Mouse (Mus musculus) midbrain, embryonic 11.5 days (tissue): Measurements from ENCODE around the gene Prrg2. TPM values are rescaled to one million over a fixed set of nuclear protein-coding genes. Genes with fewer than 3 reads are reported as not detected.

Experiments used
- ATAC-seq: fragments of 200-750 bp; cut with Nextera tagmentation; 2 replicates; pipeline ENCODE4 v1.8.0; 2017; ENCODE audit warnings: moderate TSS enrichment, moderate library complexity; ENCODE audit not compliant: low FRiP score
- DNase-seq: peaks from one replicate; pipeline ENCODE4 v3.0.0; 2015; ENCODE audit warnings: low spot score; ENCODE audit errors: missing footprints
- H3K27ac ChIP-seq: fragments of 300-500 bp; sonication (generic); 2 replicates; pipeline ENCODE4 v1.5.1; 2014; ENCODE audit warnings: low read depth, low read length
- H3K27me3 ChIP-seq: fragments of 300-500 bp; sonication (generic); 2 replicates; pipeline ENCODE4 v1.6.1; 2014; ENCODE audit warnings: mild to moderate bottlenecking, low read length, moderate library complexity, mixed read lengths; ENCODE audit not compliant: control insufficient read depth, insufficient read depth
- H3K36me3 ChIP-seq: fragments of 300-500 bp; sonication (generic); 2 replicates; pipeline ENCODE4 v1.6.1; 2014; ENCODE audit warnings: mild to moderate bottlenecking, low read length, moderate library complexity, mixed read lengths; ENCODE audit not compliant: control insufficient read depth, insufficient read depth
- H3K4me1 ChIP-seq: fragments of 300-500 bp; sonication (generic); 2 replicates; pipeline ENCODE4 v1.6.1; 2014; ENCODE audit warnings: low read length; ENCODE audit not compliant: control insufficient read depth, insufficient read depth
- H3K4me2 ChIP-seq: fragments of 300-500 bp; sonication (generic); 2 replicates; pipeline ENCODE4 v1.6.1; 2014; ENCODE audit warnings: mild to moderate bottlenecking, moderate library complexity
- H3K4me3 ChIP-seq: fragments of 300-500 bp; sonication (generic); 2 replicates; pipeline ENCODE4 v1.5.1; 2014; ENCODE audit warnings: low read depth, low read length
- H3K9ac ChIP-seq: fragments of 300-500 bp; sonication (generic); 2 replicates; pipeline ENCODE4 v1.6.1; 2014; ENCODE audit warnings: low read length
- H3K9me3 ChIP-seq: fragments of 300-500 bp; sonication (generic); 2 replicates; pipeline ENCODE4 v1.6.1; 2016; ENCODE audit warnings: low read length; ENCODE audit not compliant: control insufficient read depth
- WGBS: fragments of 180-500 bp; shearing (Covaris S2); extraction: QIAGEN DNeasy Blood & Tissue Kit; methylation state at CpG from one replicate; pipeline ENCODE4 v1.1.7; 2014; 5-methylcytosine and 5-hydroxymethylcytosine counted together
- polyA plus RNA-seq: library from polyadenylated mRNA; unstranded; fragments of >200 nt; fragmentation: Nextera tagmentation; extraction: Ambion mirVana; gene quantifications from 2 replicates; pipeline ENCODE4 v1.2.1, GENCODE M21; 2014

The Prrg2 gene
- polyA plus RNA-seq, 1 experiment from 2014 or later, result 13.5 TPM

DNA sequence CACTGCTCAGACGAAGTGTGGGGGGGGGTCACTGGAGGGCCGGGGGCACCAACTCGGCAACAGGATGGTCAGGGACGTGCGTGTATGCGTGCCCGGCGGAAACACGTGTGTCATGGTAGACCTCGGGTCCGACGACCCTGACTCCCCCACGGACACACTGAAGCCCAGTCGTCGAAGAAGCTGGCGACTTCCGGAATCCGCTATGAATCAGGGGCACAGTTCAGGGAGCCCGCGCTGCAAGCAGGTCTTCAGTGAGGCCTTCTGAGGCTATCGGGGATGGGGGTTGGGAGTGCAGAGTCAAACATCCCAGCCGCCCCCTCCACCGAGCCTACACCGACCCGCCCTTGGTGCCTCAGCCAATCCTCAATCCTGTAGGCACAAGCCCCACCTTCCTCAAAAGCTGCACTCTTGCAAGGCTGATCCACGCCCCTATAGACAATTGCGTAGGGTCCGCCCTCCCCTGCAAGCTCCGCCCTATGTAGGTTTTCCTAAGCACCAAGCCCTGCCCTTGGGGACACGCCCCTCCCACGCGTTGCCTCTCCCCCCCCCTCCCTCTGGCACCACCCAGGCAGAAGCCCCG, 8.5 kb downstream of the Prrg2 start:
- H3K27me3 ChIP-seq, result no peaks in the 10 kb centered on the region
- peaks cover 18% of the 10 kb centered on the region for H3K4me1 ChIP-seq
- DNase-seq (peak; percentile 98), ATAC-seq (peak; percentile 92)
- no peaks in the 10 kb centered on the region for H3K9me3 ChIP-seq
- peak overlapping the region; percentile 99 for H3K27ac ChIP-seq
- H3K36me3 ChIP-seq, result peaks cover 11% of the 10 kb centered on the region
- H3K4me2 ChIP-seq, result peak overlapping the region; percentile 87
- under 1% methylated on average over 33 of the region's 33 CpGs for WGBS
- H3K4me3 ChIP-seq, result peak overlapping the region; percentile 92
- H3K9ac ChIP-seq, result peak overlapping the region; percentile 95

DNA sequence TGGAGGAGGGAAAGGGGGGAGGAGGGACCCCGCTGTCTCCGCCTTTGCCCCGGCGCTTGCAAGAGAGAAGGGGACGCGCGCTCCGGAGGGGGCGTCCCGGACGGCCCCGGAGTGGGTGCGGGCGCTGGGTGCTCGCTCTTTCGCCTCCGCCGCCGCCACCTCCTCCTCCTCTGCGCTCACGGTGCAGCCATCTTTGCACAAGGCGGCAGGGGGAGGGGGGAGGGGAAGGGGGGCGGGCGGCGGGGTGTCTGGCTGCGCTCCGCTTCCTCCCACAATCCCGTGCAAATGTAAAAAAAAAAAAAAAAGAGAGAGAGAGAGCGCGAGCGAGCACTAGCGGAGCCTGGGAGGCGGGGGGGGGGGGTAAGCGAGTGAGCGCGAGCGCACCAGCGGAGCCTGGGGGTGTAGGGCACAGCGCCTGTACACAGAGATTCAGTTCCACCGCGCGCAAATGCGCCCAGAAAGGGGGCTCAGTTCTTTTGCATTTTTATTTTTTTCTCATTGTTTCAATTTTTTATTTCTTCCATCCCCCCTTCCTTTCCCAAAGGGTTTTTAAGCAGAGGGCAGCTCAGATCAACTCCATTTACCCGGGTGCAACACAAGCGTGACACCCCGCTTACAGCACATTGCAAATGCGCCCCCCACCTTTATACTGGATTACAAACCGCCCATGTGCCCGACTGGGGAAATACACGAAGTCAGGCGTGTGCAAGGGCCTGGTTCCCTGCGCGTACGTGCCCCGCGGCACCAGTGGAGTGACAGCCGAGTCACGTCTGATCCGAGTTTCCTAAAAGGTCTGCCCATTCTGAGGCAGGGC, 9.2 kb downstream of the Prrg2 start:
- DNase-seq (peak; percentile 95), ATAC-seq (peak; percentile 57)
- peaks cover 17% of the 10 kb centered on the region for H3K4me1 ChIP-seq
- H3K9ac ChIP-seq, result peak overlapping the region; percentile 95
- WGBS, result 1% methylated on average over 42 of the region's 59 CpGs
- H3K9me3 ChIP-seq, result no peaks in the 10 kb centered on the region
- H3K36me3 ChIP-seq, result peaks cover 18% of the 10 kb centered on the region
- H3K4me3 ChIP-seq, result peak overlapping the region; percentile 92
- H3K4me2 ChIP-seq, result peak overlapping the region; percentile 87
- H3K27me3 ChIP-seq, result no peaks in the 10 kb centered on the region
- peak overlapping the region; percentile 99 for H3K27ac ChIP-seq

DNA sequence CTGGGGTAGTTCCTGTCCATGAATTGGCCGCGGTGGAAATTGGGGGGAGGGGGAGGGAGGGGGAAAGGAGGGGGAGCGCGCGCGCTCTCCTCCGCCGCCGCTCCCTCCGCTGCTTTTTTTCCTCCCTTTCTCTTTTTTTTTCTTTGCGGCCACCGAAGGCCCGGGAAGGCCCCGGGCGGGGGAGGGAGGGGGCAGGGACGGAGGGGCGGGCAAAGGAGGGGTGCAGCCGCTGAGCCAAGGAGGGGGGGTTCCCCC, 9.7 kb downstream of the Prrg2 start, which contains the start of gene Prr12:
TSS of gene Prr12 (minus strand) at position 20 of the 255 bp plus-strand sequence.
- H3K9ac ChIP-seq, result peak within 1 kb of the TSS; percentile 95
- peak within 1 kb of the TSS; percentile 92 for H3K4me3 ChIP-seq
- WGBS, result 0% methylated on average over 4 of the region's 18 CpGs
- H3K9me3 ChIP-seq, result no peaks in the 10 kb centered on the region
- DNase-seq, result no peak
- peaks cover 17% of the 10 kb centered on the region for H3K4me1 ChIP-seq
- peaks cover 23% of the 10 kb centered on the region for H3K36me3 ChIP-seq
- no peak for ATAC-seq
- peak within 1 kb of the TSS; percentile 99 for H3K27ac ChIP-seq
- H3K4me2 ChIP-seq, result peak within 1 kb of the TSS; percentile 87
- no peaks in the 10 kb centered on the region for H3K27me3 ChIP-seq

DNA sequence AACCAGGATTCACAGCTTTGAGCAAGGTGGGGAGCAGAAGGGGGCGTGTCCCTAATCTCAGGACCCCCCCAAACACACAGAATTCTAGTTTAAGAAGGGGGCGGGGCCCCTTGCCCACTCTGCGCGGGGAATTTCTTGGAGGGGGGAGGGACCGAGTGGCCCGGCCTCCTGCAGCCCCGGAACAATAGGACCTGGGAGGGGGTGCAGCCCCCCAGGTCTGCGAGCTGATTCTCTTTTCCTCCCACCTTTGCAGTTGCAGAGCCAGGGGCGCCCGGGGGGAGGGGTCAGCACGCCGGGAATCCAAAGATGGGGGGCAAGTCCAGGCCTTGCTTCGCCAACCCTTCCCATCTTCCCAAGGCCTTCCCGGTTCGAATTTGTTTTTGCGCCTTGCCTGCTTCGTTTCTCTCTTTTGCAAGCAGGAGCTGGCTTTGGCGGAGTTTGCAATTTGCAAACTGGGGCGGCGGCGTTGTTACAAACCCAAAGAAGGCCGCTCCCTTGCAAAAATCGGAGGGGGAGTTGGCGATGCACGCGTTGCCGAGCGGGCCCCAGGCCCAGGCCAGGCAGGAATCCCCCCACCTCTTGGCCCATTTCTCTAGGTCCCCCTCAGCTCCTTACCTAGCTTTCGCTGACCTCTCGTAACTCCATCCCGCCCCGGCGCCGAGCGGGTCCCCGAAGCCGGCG, 10.2 kb downstream of the Prrg2 start:
- peak overlapping the region; percentile 87 for H3K4me2 ChIP-seq
- H3K9me3 ChIP-seq, result no peaks in the 10 kb centered on the region
- H3K9ac ChIP-seq, result peak overlapping the region; percentile 95
- no peaks in the 10 kb centered on the region for H3K27me3 ChIP-seq
- 0 out of 2 replicates have a peak, but pooled peaks have one; percentile 2 for ATAC-seq
- peaks cover 28% of the 10 kb centered on the region for H3K36me3 ChIP-seq
- H3K4me1 ChIP-seq, result peaks cover 17% of the 10 kb centered on the region
- peak overlapping the region; percentile 99 for H3K27ac ChIP-seq
- under 1% methylated on average over 38 of the region's 38 CpGs for WGBS
- peak overlapping the region; percentile 92 for H3K4me3 ChIP-seq
- peak; percentile 97 for DNase-seq

DNA sequence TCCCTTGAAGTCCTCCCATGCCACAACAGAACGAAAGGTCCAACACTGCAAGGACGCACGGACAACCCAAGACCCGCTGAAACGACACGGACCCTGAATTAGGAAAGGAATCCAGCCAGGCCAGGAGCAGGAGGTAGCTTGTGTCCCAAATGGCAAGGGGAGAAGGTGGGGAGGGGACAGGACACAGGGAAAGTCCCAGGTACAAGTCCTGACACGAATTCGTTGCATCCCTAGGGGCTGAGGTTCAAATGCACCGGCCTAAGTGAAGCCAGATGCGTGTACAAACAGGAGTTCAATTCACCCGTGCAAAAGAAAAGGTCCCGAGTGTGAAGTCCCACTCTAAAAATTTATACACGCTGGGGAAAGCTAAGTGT, 10.9 kb downstream of the Prrg2 start:
- ATAC-seq (no peak), DNase-seq (peak; percentile 88)
- Histone ChIP-seq H3K9ac (peak overlapping the region; percentile 95), H3K4me1 (peaks cover 17% of the 10 kb centered on the region), H3K9me3 (no peaks in the 10 kb centered on the region), H3K27ac (peak overlapping the region; percentile 99; the same call in 1 of the 2 replicates), H3K4me2 (peak overlapping the region; percentile 87), H3K36me3 (peaks cover 35% of the 10 kb centered on the region), H3K27me3 (no peaks in the 10 kb centered on the region), H3K4me3 (peak overlapping the region; percentile 92)
- 3% methylated on average over 13 of the region's 13 CpGs for WGBS

DNA sequence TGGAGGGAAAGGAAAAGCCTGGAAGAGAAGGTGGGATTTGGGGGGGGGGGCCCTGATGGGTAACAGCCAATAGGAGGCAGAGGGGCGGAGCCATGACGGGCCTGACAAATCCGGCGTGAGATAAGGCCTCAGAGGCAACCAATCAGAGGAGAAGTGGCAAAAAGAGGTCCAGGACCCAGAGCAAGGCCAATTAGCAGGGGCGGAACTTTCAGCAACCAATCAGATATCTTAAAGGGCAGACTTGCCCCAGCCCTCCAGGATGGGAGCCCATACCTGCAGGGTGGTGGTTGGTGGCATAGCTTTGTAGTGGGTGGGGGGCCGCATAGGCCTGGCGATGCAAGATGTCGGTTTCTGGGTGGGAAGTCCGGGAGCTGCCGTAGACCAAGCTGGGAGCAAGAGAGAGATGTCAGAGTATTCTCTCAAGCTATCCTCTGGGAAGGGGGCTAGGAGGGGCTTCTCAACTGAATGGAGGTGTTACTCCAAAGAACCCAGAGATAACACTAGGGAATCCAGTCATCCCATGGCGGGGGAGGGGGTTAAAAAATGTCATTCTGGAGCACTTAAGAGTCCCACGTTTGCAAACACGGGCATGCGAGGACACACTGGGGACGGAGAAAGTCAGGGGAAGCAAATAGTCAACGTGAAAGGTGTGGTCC, 11.4 kb downstream of the Prrg2 start:
- Histone ChIP-seq H3K9me3 (no peaks in the 10 kb centered on the region), H3K27ac (peak overlapping the region; percentile 99; the same call in 1 of the 2 replicates), H3K4me1 (peaks cover 17% of the 10 kb centered on the region), H3K27me3 (no peaks in the 10 kb centered on the region), H3K4me3 (peak overlapping the region; percentile 92), H3K9ac (peak overlapping the region; percentile 95), H3K36me3 (peaks cover 40% of the 10 kb centered on the region), H3K4me2 (peak overlapping the region; percentile 87)
- ATAC-seq (peak; percentile 59), DNase-seq (peak; percentile 96)
- WGBS, result 3% methylated on average over 16 of the region's 16 CpGs

DNA sequence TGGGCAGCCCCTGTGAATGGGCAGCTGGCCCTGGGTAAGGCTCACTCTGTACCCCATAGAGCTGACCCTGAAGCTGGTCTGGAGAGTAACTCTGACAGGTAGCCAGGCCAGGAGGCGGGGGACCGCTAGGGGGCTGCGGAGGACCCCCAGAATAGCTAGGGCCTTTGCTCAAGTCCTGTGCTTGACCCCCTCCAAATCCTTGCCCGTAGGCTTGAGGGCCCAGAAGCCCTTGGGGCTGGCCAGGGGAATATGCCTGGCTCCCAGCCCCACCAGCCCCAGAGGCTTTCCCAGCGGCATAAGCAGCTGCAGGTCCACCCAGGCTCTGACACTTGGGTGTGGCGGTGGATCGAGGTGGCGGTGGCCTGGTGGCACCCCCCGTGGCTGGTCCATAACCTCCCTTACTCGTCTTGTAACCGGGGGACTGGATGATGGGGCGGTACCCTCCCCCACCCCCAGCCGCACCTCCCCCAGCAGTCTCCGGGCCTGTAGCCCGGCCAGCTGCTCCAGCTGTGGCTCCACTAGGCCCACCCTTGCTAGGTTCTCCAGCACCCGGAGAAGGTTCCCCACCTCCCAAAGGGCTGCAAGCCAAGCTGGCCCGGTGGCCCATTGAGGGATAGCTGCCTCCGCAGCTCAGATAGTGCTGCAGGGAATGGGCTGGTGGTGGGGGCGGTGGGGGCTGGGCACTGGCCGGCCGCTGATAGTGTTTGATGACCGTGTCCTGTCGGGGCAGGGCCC, 13.4 kb downstream of the Prrg2 start:
- WGBS, result 95% methylated on average over 22 of the region's 23 CpGs
- no peak overlapping the region for H3K4me2 ChIP-seq
- ATAC-seq (no peak), DNase-seq (no peak)
- H3K4me1 ChIP-seq, result peaks cover 17% of the 10 kb centered on the region
- H3K4me3 ChIP-seq, result no peak overlapping the region
- H3K27ac ChIP-seq, result no peak overlapping the region
- no peak overlapping the region for H3K9ac ChIP-seq
- H3K9me3 ChIP-seq, result no peaks in the 10 kb centered on the region
- H3K27me3 ChIP-seq, result no peaks in the 10 kb centered on the region
- H3K36me3 ChIP-seq, result peaks cover 55% of the 10 kb centered on the region

DNA sequence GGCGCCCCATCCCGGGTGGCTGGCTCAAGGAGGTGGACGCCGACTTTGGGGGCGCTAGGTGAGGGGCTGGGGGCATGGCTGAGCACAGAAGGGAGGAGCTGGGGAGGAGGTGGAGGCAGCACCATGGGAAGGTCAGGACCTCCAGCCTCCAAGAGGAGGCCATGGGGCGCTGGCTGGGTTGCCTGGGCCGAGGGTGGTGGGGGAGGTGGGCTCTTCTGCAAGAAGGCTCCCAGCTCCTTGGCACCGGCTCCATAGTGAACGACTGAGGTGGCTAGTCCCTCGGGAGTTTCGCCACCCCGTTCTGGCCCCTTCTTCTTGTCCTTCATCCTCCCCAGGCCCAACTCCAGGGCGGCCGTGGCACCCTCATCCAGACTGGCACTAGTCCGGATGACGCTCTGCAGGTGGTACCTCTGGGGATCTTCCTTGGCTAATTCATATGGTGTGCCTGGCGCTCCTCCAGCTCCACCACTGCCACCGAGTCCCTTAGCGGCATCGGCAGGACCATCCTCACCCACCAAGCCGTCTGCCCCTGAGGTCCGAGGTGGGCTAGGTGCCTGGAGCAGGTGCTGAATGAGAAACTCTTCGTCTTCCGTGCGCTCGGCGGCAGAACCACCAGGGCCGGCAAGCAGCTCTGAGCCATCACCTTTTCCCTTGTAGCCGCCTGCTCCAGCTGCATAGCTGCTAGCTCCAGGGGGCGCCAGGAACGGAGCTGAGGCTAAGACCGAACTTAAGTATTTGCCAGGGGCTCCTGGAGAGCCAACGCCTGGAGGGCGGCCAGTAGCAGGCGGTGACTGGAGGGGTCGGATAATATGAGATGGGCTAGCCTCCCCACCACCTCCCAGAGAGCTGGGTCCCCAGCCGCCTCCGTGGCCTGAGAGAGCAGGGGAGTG, 14.2 kb downstream of the Prrg2 start:
- Histone ChIP-seq H3K27me3 (no peaks in the 10 kb centered on the region), H3K27ac (no peak overlapping the region), H3K9ac (no peak overlapping the region), H3K4me3 (no peak overlapping the region), H3K4me1 (peaks cover 12% of the 10 kb centered on the region), H3K9me3 (no peaks in the 10 kb centered on the region), H3K4me2 (no peak overlapping the region), H3K36me3 (peaks cover 59% of the 10 kb centered on the region)
- DNase-seq, result no peak
- WGBS, result 94% methylated on average over 37 of the region's 38 CpGs
- ATAC-seq, result no peak
